Mouse (Mus musculus): Measurements from ENCODE around the gene Fibin.

Gene Fibin

DNA sequence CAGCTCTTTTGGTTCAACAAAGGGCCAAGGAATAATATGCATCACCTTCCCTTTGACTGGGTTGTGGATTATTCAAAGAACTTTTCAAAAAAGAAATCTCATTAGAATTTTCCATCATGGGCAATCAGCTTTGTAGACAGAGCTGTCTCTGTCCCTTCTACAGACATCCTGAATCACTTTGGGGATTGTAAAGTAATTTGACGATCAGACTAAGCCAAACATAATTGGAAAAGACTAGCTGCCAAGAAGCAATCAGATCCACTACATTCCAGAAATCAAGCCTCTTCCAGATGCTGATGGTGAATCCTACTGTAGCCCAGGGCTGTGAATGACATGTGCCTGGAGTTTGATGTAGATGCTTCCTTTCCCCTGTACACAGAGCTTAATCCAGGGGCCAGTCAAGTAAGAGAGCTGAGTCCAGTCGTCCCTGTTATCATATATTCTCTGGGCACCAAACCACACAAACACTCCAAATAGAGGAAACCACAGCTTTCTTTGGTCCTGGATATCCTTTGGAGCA is 49.6 kb downstream of the Fibin start:
- DNase-seq, result no peak
